Mouse (Mus musculus) brown adipose tissue, adult 24 weeks (tissue): ENCODE measurements around the gene Sirpb1c. TPM values are rescaled to one million over a fixed set of nuclear protein-coding genes. Genes with fewer than 3 reads are reported as not detected.
"Not testable (repeated sequence)": the region's sequence is repeated elsewhere in the genome, so short reads cannot be mapped to it uniquely, and the experiment has no call there.

Experiments used
- H3K27ac ChIP-seq: fragments of 200-500 bp; replicated peaks from 2 replicates; pipeline ENCODE4 v1.5.1; 2012; ENCODE audit warnings: low read depth, mild to moderate bottlenecking, low read length
- H3K4me1 ChIP-seq: fragments of 200-500 bp; 2 replicates; pipeline ENCODE4 v1.6.1; 2012; ENCODE audit warnings: low read length, mixed read lengths; ENCODE audit not compliant: control insufficient read depth, insufficient read depth, insufficient read length
- H3K4me3 ChIP-seq: fragments of 200-500 bp; 2 replicates; pipeline ENCODE4 v1.5.1; 2012; ENCODE audit warnings: low read depth, mild to moderate bottlenecking, low read length, moderate library complexity; ENCODE audit not compliant: insufficient read depth
- polyA plus RNA-seq: library from polyadenylated mRNA; stranded (reverse); fragments of >200 nt; gene quantifications from 2 replicates; pipeline ENCODE4 v1.2.4, GENCODE M21; 2012; ENCODE audit not compliant: missing spikeins, insufficient read depth, insufficient read length

The Sirpb1c gene
- polyA plus RNA-seq = not detected in 2 replicates

- not testable (repeated sequence) for H3K27ac ChIP-seq, H3K4me3 ChIP-seq, H3K4me1 ChIP-seq
Observed at GRCm38 (mm10) chr3:15848280-15848679, at the start of gene Sirpb1c. Gene Sirpb1c, minus strand, starts transcription at chr3:15848528.

- H3K4me3 ChIP-seq = no peak overlapping the region
- H3K4me1 ChIP-seq = no peaks in the 10 kb centered on the region
- H3K27ac ChIP-seq = no peak overlapping the region
Observed at GRCm38 (mm10) chr3:15886380-15886779, 38.1 kb upstream of the Sirpb1c start.

- not testable (repeated sequence) for H3K4me3 ChIP-seq, H3K4me1 ChIP-seq, H3K27ac ChIP-seq
Observed at GRCm38 (mm10) chr3:15855773-15856172, 7.4 kb upstream of the Sirpb1c start.

GRCm38 (mm10) chr3:15849922-15850321 lies 1.6 kb upstream of the Sirpb1c start:
- H3K27ac ChIP-seq = no peak overlapping the region
- no peak overlapping the region for H3K4me3 ChIP-seq
- no peaks in the 10 kb centered on the region for H3K4me1 ChIP-seq

- no peaks in the 10 kb centered on the region for H3K4me1 ChIP-seq
- no peak overlapping the region for H3K27ac ChIP-seq
- H3K4me3 ChIP-seq = no peak overlapping the region
Observed at GRCm38 (mm10) chr3:15847332-15848047, 838 bp downstream of the Sirpb1c start.

- H3K4me3 ChIP-seq, H3K27ac ChIP-seq, H3K4me1 ChIP-seq: not testable (repeated sequence)
Observed at GRCm38 (mm10) chr3:15773642-15774041, 74.7 kb downstream of the Sirpb1c start.

Other genes with a start within 250 kb of the Sirpb1c start
- gene Gm5150, start 157.9 kb upstream of the Sirpb1c start, polyA plus RNA-seq = not detected in 2 replicates